Mouse (Mus musculus) induced T-regulatory cell, adult 2 months (primary cell): ENCODE measurements around the gene Vmn2r67.
"Not testable (repeated sequence)": the region's sequence is repeated elsewhere in the genome, so short reads cannot be mapped to it uniquely, and the experiment has no call there.

Source experiments
- DNase-seq: peaks from one replicate; pipeline ENCODE4 v3.0.0-alpha.2; 2012; ENCODE audit warnings: low read depth

Vmn2r67 gene

GRCm38 (mm10) chr7:85155898-85156297 is at the start of gene Vmn2r67:
Gene Vmn2r67, minus strand, starts transcription at chr7:85155998.
- DNase-seq: no peak

- DNase-seq: not testable (repeated sequence)
These were observed 51.3 kb downstream of the Vmn2r67 start for GRCm38 (mm10) chr7:85104531-85104930.
